Mouse (Mus musculus) frontal cortex, postnatal 10 days (tissue): Measurements from ENCODE around the gene Svop.
A peak's percentile ranks its signal among the peaks of the same experiment; 100 is the strongest.

Experiments
- DNase-seq, 2 experiments: peaks; one replicate each; pipeline ENCODE4 v3.0.0; 2022; ENCODE audit warnings: low spot score in 2 of 2, mixed read lengths in 1 of 2

Svop gene

DNA sequence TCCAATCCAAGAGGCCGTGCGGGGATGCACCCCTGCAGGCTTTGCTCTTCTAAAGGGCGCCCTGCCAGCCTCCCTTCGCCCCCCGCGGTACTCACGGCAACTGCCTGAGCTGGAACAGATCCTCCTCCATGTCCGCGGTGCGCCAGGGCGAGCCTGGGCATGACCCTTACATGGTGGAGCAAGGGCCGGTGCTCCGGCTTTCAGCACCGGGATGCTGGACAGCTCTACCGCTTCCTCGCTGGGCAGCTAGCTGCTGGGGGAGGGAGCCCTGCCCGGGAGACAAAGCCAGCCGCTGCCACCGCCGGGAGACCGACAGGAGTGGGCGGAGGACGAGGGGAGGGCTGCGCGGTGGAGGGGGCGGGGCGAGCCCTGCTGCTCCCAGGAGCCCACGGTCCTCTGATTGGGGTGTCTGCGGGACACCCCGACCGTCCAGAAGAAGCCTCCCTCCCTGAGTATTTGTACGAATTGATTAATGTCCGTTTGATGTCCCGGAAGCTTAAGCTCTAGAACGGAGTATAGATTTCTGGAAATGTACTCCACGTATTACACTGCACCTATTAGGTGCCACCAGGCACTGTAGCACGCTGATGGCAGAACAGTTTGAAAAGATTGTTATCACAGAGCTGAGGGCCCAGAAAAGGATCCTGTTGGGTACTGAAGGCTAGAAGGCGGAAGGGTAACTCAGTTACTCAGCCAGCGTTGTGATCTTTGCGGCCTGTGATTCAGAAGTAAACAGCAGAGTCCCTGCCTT, at the start of gene Svop:
Gene Svop (minus strand): TSS at position 514 of the 751 bp plus-strand sequence.
- peak; percentile 71 to 79 for DNase-seq

GRCm38 (mm10) chr5:114139175-114139574, 47.8 kb upstream of the Svop start:
- DNase-seq = peak; percentile 75 to 85

GRCm38 (mm10) chr5:114138277-114139164, 47.2 kb upstream of the Svop start:
- no peak for DNase-seq

GRCm38 (mm10) chr5:114137481-114138276, 46.3 kb upstream of the Svop start:
- DNase-seq = no peak

GRCm38 (mm10) chr5:114135516-114135915, 44.1 kb upstream of the Svop start:
- DNase-seq = no peak

GRCm38 (mm10) chr5:114134091-114134534, 42.7 kb upstream of the Svop start:
- peak in 1 of 2 experiments; percentile 51 for DNase-seq

DNA sequence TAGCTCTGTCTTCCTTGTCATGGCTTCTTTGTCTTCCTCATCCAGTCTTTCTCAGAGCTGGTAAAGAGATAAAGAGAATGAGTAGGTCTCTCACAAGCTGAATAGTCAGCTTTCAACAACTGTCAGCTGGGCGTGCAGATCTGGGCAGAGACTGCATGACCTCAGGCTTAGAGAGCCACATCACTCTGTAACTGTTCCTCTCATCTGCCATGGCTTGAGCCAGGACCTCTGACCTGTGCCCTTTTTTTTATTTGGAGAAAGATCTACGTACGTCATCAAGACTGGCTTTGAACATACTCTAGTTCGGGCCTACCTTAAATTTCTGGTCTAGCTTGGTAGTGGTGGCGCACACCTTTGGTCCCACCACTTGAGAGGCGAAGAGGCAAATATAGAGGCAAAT, 41.5 kb upstream of the Svop start:
- DNase-seq = no peak

DNA sequence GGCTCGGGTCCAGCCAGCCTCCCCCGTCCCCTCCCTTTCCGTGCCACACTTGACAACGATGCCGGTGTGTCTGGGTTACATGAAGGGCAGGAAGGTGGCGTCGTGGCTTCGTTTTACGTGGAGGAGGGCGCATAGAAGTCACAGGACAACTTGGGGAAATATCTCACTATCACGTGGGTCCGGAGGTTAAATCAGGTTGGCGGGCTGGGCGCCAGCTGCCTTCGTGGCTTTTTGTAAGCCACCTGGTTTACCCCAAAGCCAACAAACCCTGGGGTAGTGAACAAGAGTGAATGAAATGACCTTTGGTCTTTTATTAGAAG, 40.1 kb upstream of the Svop start:
- no peak for DNase-seq

DNA sequence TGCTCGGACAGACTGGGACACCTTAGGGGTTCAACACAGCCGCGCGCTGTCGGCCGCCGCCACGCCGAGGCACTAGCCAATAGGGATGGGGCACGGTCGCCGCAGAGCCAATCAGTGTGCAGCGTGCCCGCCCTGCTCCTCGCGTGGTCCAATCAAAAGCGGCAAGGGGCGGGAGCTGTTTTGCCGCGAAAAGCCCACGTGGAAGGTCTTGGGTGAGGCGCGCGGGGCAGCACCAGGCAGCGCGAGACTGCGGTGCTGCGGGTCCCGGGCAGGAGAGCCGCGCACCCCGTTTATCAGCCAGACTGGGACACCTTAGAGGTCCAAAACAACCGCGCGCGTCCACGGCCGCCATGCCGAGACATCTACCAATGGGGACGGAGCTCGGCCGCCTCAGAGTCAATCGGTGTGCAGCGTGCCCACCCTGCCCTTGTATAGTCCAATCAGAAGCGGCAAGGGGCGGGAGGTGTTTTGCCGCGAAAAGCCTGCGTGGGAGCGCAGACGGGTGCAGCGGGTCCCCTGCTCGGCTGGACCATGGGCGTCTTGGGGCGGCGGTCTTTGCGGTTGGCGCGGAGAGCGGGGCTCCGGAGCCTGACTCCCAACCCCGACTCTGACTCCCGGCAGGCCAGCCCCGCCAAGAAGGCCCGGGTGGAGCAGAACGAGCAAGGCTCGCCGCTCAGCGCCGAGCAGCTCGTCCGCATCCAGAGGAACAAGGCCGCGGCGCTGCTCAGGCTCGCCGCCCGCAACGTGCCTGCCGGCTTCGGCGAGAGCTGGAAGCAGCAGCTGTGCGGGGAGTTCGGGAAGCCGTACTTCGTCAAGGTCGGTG, 39.5 kb upstream of the Svop start:
- DNase-seq = peak; percentile 85 to 91

DNA sequence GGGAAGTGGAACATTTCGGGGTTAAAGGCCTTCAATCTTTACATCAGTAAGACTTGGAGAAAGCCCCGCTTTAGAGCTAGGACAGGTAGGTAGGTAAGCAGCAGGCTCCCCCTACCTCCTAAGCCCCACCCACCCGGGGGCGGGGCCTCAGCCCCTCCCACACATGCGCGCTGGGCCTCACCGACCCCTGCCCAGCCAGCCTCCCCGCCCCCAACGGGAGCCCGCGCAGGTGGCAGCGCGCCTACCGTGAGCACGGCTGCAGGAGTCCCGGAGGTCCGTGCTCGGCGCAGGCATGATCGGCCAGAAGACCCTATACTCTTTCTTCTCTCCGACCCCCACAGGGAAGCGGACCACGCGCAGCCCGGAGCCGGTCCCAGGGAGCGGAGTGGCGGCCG, 38.8 kb upstream of the Svop start, which contains the start of gene Ung:
Gene Ung (plus strand): TSS at position 176 of the 395 bp plus-strand sequence.
- DNase-seq = peak; percentile 49 to 54

GRCm38 (mm10) chr5:114129550-114130210, 38.3 kb upstream of the Svop start:
- no peak for DNase-seq

DNA sequence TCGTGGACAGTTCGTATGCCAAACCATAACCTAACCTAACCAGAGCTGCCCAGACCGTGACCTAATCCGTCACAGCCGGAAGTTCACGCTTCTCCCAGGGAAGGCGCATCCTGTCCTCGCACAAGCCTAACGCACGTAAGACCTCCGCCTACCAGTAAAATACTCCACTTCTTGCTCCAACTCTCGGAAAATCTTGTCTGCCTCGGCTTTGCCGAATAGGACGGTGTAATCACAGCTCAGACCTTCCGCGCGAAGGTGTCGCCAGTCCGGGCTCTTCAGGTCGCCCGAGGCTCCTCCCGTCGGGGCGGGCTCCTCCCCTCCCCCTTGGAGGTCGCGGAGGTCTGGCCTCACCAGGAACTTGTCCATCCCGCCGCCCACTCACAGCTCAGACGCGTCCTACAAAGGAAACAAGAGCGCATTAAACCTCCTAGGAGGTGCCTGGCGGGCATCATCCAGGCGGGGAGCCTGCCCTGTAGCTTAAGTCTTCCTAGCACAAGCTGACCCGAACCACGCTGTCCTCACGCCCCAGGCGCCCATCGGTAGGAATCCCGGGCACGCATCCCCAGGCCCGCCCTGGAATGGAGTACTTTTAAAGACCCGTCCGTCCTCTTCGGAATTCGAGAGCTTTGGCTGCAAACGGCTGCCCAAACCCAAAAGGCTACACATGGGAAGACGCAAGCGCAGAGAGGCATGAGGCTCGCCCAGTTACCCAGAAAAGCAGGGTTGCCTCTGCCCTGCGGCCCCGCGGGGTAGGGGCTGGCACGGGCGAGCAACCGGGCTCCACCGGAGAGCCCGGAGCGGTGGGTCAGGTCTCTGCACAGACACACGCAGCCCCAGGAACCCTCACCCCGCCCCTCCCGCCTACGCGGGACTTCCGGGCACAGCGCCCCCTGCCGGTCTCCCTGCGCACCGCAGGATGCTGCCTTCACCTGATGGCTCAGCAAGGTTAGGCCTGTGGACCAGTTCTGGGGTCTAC, 36.3 kb upstream of the Svop start, which contains the start of gene Alkbh2:
Gene Alkbh2 (minus strand): TSS at position 845 of the 976 bp plus-strand sequence.
- peak; percentile 39 to 71 for DNase-seq

- no peak for DNase-seq
Observed at GRCm38 (mm10) chr5:114126499-114127244, 35.3 kb upstream of the Svop start.

GRCm38 (mm10) chr5:114126008-114126407, 34.6 kb upstream of the Svop start:
- DNase-seq = no peak

DNA sequence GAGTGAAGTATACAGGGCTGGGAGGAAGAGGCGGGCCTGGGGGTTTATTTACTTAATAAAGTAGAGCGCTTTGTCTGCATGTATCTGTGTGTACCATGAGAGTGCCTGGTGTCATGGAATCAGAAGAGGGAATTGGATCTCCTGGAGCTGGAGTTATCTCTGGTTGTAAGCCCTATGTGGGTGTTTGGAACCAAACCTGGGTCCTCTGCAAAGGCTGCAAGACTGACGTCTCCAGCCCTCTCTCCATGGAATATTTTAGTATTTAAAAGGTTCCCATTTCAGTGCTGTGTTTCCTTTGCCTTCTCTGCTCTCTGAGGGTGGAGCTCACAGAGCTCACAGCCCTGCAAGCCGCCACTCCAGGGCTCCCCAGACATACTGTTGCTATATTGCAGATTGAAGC, 28.4 kb upstream of the Svop start:
- DNase-seq = no peak

DNA sequence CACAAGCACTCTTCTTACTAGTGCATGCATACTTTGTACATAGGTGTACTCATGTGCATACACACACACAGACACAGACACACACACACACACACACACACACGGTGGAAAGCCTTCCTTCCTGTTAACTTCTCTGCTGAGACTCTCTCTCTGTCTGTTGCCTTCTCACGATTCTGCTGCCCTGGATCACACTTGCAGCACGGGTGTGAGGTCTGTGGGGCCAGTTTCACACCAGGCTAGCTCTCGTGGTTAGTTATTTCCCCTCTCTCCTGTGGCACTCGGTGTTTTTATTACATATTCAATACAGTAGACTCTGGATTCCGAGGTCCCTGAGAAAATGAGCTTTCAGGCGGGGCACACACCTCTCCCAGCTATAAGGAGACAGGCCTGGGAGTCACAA, 25.2 kb upstream of the Svop start:
- no peak for DNase-seq

DNA sequence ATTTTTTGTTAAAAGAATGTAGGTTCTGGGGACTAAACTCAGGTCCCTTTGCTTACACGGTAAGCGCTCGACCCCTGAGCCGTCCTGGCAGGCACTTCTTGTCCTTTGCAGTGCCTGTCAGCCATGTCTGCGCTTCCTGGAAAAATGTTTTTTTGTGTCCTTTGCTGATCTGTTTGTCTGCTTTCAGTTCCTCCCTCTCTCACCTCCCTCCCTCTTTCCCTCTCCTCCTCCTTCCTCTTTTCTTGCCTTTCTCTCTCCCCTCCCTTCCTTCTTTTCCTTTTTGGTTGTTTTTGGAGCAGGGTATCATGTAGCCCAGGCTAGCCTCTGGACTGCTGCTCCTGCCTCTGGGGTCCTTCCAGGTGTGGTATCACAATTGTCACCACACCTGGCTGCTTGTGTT, 23.7 kb upstream of the Svop start:
- DNase-seq = no peak

- no peak for DNase-seq
Observed at GRCm38 (mm10) chr5:114113334-114113733, 22.0 kb upstream of the Svop start.
